Mouse (Mus musculus) left cerebral cortex, adult 2 months (tissue): ENCODE data around the gene Pitpnc1. TPM values are rescaled to one million over a fixed set of nuclear protein-coding genes. Genes with fewer than 3 reads are reported as not detected.

Experiments
- DNase-seq, 2 experiments: peaks; one replicate each; pipeline ENCODE4 v3.0.0; 2021 to 2022; ENCODE audit warnings: low spot score in 2 of 2, mixed read lengths in 1 of 2; ENCODE audit errors: extremely low spot score in 1 of 2
- H3K27ac ChIP-seq: fragments of 200-600 bp; 2 replicates; pipeline ENCODE4 v1.8.1; 2022
- H3K4me3 ChIP-seq: fragments of 200-600 bp; 2 replicates; pipeline ENCODE4 v1.8.1; 2022
- CTCF ChIP-seq: fragments of 200-600 bp; IDR thresholded peaks from 2 replicates; pipeline ENCODE4 v1.8.1; 2022; ENCODE audit warnings: antibody characterized with exemption, mild to moderate bottlenecking, moderate library complexity
- intact Hi-C: fragments of 180-260 bp; cut with DNase I; formaldehyde crosslinking; loops from one replicate; pipeline ENCODE4 v1.15.1; 2025
- total RNA-seq, 2 experiments: library from RNA; stranded (reverse); gene quantifications; 2 replicates each; pipeline ENCODE4 v1.2.3; 2021

Gene Pitpnc1
- total RNA-seq, 2 experiments from 2014 or later, result 54.5 to 55.2 TPM

- intact Hi-C loops, result no loop called here
- Histone ChIP-seq H3K4me3 (no peak overlapping the region), H3K27ac (no peak overlapping the region)
- no peak for DNase-seq
- no peak for TF ChIP-seq CTCF
These were observed 58.9 kb downstream of the Pitpnc1 start for GRCm38 (mm10) chr11:107411576-107411975.

- Histone ChIP-seq H3K27ac (no peak overlapping the region), H3K4me3 (no peak overlapping the region)
- TF ChIP-seq CTCF, result no peak
- DNase-seq, result no peak
- intact Hi-C loops, result no loop called here
These were observed 59.7 kb downstream of the Pitpnc1 start for GRCm38 (mm10) chr11:107410804-107411203.

GRCm38 (mm10) chr11:107410090-107410732 is 60.3 kb downstream of the Pitpnc1 start:
- no peak overlapping the region for H3K4me3 ChIP-seq
- DNase-seq, result no peak
- intact Hi-C loops, result no loop called here
- no peak for TF ChIP-seq CTCF
- H3K27ac ChIP-seq, result no peak overlapping the region

GRCm38 (mm10) chr11:107408886-107409285 is 61.6 kb downstream of the Pitpnc1 start:
- Histone ChIP-seq H3K27ac (no peak overlapping the region), H3K4me3 (no peak overlapping the region)
- TF ChIP-seq CTCF, result no peak
- DNase-seq, result no peak
- intact Hi-C loops, result no loop called here

- no peak for DNase-seq
- intact Hi-C loops, result no loop called here
- no peak for TF ChIP-seq CTCF
- no peak overlapping the region for H3K27ac ChIP-seq
- H3K4me3 ChIP-seq, result no peak overlapping the region
These were observed 62.8 kb downstream of the Pitpnc1 start for GRCm38 (mm10) chr11:107407698-107408097.

GRCm38 (mm10) chr11:107405606-107406333 is 64.7 kb downstream of the Pitpnc1 start:
- intact Hi-C loops, result no loop called here
- no peak for TF ChIP-seq CTCF
- Histone ChIP-seq H3K27ac (no peak overlapping the region), H3K4me3 (no peak overlapping the region)
- no peak for DNase-seq

- no peak for DNase-seq
- no peak for TF ChIP-seq CTCF
- no peak overlapping the region for H3K27ac ChIP-seq
- intact Hi-C loops, result no loop called here
- H3K4me3 ChIP-seq, result no peak overlapping the region
These were observed 67.2 kb downstream of the Pitpnc1 start for GRCm38 (mm10) chr11:107403309-107403708.

GRCm38 (mm10) chr11:107401839-107402590 is 68.5 kb downstream of the Pitpnc1 start:
- intact Hi-C loops, result no loop called here
- H3K27ac ChIP-seq, result no peak overlapping the region
- no peak; the same call in 1 of the 2 replicates for TF ChIP-seq CTCF
- no peak overlapping the region for H3K4me3 ChIP-seq
- no peak for DNase-seq

GRCm38 (mm10) chr11:107400826-107401225 is 69.7 kb downstream of the Pitpnc1 start:
- no peak overlapping the region for H3K27ac ChIP-seq
- H3K4me3 ChIP-seq, result no peak overlapping the region
- TF ChIP-seq CTCF, result no peak
- no peak for DNase-seq
- intact Hi-C loops, result no loop called here

GRCm38 (mm10) chr11:107400005-107400404 is 70.5 kb downstream of the Pitpnc1 start:
- intact Hi-C loops, result no loop called here

GRCm38 (mm10) chr11:107397326-107397998 is 73.0 kb downstream of the Pitpnc1 start:
- TF ChIP-seq CTCF, result no peak
- intact Hi-C loops, result no loop called here
- no peak for DNase-seq
- Histone ChIP-seq H3K4me3 (no peak overlapping the region), H3K27ac (no peak overlapping the region)

More at GRCm38 (mm10) chr11:107400005-107400404, 70.5 kb downstream of the Pitpnc1 start:
- no peak overlapping the region for H3K27ac ChIP-seq
- DNase-seq, result no peak
- no peak overlapping the region for H3K4me3 ChIP-seq
- TF ChIP-seq CTCF, result no peak
